Mouse (Mus musculus) layer of hippocampus, adult 8-10 months (tissue): Measurements from ENCODE around the gene Necab2. TPM values are rescaled to one million over a fixed set of nuclear protein-coding genes. Genes with fewer than 3 reads are reported as not detected.

Experiments used
- DNase-seq, 2 experiments: peaks; one replicate each; pipeline ENCODE4 v3.0.0; 2022; ENCODE audit warnings: low spot score in 2 of 2
- total RNA-seq, 4 experiments: library from RNA; stranded (reverse); gene quantifications; 2 replicates each; pipeline ENCODE4 v1.2.4; 2022

The Necab2 gene
- total RNA-seq, 4 experiments from 2014 or later: 104 to 119 (median 115) TPM

DNA sequence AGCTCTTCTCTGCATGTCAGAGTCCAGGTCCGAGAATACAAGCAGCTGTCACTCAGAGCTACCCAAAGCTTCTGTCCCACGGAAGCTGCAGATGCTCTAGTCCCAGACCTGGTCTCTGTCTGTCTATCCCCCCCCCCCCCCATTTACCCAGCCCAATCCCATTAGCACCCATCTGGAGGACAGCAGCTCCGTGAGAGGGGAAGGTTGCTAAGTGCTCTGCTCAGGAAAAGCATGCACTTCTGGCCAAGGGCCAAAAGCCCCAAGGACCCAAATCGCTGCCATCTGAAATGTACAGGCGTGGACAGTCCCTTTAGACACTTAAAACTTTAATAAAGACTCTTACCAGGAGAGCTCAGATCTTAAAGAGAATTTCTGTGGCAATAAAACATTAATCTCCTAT is 70.2 kb downstream of the Necab2 start:
- DNase-seq: no peak

DNA sequence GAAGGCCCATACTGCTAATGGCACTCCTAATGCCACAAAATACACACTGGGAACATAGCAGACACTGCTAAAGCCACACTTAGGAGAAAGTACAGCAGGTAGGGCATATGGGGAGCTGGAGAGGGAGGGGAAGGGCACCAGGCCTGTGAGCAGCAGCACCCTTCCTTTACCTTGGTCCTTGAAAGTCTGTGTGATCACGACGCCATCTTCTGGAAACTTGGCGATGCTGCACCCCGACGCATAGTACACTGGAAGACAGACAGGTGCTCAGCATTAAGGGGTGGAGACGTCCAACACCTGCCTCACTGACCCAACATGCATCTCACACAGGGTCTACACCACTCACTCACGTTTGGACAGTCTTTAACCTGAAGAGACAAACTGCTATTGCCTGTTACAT is 73.6 kb downstream of the Necab2 start:
- no peak for DNase-seq

Other genes starting within 250 kb of the Necab2 start
- 100 to 1,000 TPM; 307 to 316 (median 311) TPM for gene Hsbp1, start 102.2 kb upstream of the Necab2 start, total RNA-seq
- 10 to 100 TPM; 26.3 to 28.5 (median 27.2) TPM for gene Mlycd, start 51.8 kb upstream of the Necab2 start, total RNA-seq
- gene Osgin1, start 12.6 kb upstream of the Necab2 start, total RNA-seq: 1 to 10 TPM in 2 of 4 experiments, under 1 TPM in 2; 0.22 to 1.2 (median 0.91) TPM
- under 1 TPM in 3 of 4 experiments, not detected in 1; 0.23 to 0.41 (median 0.40) TPM for gene Slc38a8, start 55.0 kb downstream of the Necab2 start, total RNA-seq
- 10 to 100 TPM; 75.6 to 83.8 (median 80.9) TPM for gene Mbtps1, start 112.0 kb downstream of the Necab2 start, total RNA-seq
- 10 to 100 TPM; 43.8 to 51.8 (median 49.7) TPM for gene Hsdl1, start 128.5 kb downstream of the Necab2 start, total RNA-seq
- under 1 TPM; 0.13 to 0.43 (median 0.17) TPM for gene Dnaaf1, start 128.5 kb downstream of the Necab2 start, total RNA-seq
- 10 to 100 TPM; 10.7 to 11.8 (median 11.5) TPM for gene Taf1c, start 158.5 kb downstream of the Necab2 start, total RNA-seq
- gene Adad2, start 166.0 kb downstream of the Necab2 start, total RNA-seq: 1 to 10 TPM in 2 of 4 experiments, under 1 TPM in 2; 0.33 to 1.1 (median 0.71) TPM
- 1 to 10 TPM; 1.7 to 3.8 (median 2.8) TPM for gene Kcng4, start 189.0 kb downstream of the Necab2 start, total RNA-seq
- gene Wfdc1, start 219.6 kb downstream of the Necab2 start, total RNA-seq: 1 to 10 TPM; 5.9 to 7.8 (median 7.0) TPM